Mouse (Mus musculus) ovary, postnatal 36 days (tissue): ENCODE measurements around the gene Cadm1.

Source experiments
- DNase-seq: peaks from one replicate; pipeline ENCODE4 v3.0.0; 2022; ENCODE audit warnings: low spot score, mixed read lengths

Gene Cadm1

GRCm38 (mm10) chr9:47529602-47530450 is at the start of gene Cadm1:
TSS of gene Cadm1 (plus strand) at chr9:47530173.
- peak; percentile 95 for DNase-seq

GRCm38 (mm10) chr9:47484506-47484905 is 45.5 kb upstream of the Cadm1 start:
- no peak for DNase-seq

GRCm38 (mm10) chr9:47485186-47485585 is 44.8 kb upstream of the Cadm1 start:
- no peak for DNase-seq

- DNase-seq = no peak
Measured at GRCm38 (mm10) chr9:47499761-47500160, 30.2 kb upstream of the Cadm1 start.

GRCm38 (mm10) chr9:47505956-47506355 is 24.0 kb upstream of the Cadm1 start:
- DNase-seq = no peak

GRCm38 (mm10) chr9:47506876-47507275 is 23.1 kb upstream of the Cadm1 start:
- DNase-seq = no peak

GRCm38 (mm10) chr9:47508109-47508508 is 21.9 kb upstream of the Cadm1 start:
- no peak for DNase-seq

GRCm38 (mm10) chr9:47512521-47512920 is 17.5 kb upstream of the Cadm1 start:
- no peak for DNase-seq

- no peak for DNase-seq
Measured at GRCm38 (mm10) chr9:47514318-47514717, 15.7 kb upstream of the Cadm1 start.

- DNase-seq = no peak
Measured at GRCm38 (mm10) chr9:47516238-47516637, 13.7 kb upstream of the Cadm1 start.

GRCm38 (mm10) chr9:47527290-47527689 is 2.7 kb upstream of the Cadm1 start:
- DNase-seq = no peak

- no peak for DNase-seq
Measured at GRCm38 (mm10) chr9:47527741-47528140, 2.2 kb upstream of the Cadm1 start.

- no peak for DNase-seq
Measured at GRCm38 (mm10) chr9:47529182-47529581, 791 bp upstream of the Cadm1 start.

- DNase-seq = no peak
Measured at GRCm38 (mm10) chr9:47530544-47530921, 560 bp downstream of the Cadm1 start.

GRCm38 (mm10) chr9:47530922-47531850 is 1.2 kb downstream of the Cadm1 start:
- peak; percentile 72 for DNase-seq

GRCm38 (mm10) chr9:47532215-47532865 is 2.4 kb downstream of the Cadm1 start:
- DNase-seq = no peak

- DNase-seq = no peak
Measured at GRCm38 (mm10) chr9:47533461-47533860, 3.5 kb downstream of the Cadm1 start.

- no peak for DNase-seq
Measured at GRCm38 (mm10) chr9:47534573-47535475, 4.9 kb downstream of the Cadm1 start.

GRCm38 (mm10) chr9:47545245-47545644 is 15.3 kb downstream of the Cadm1 start:
- no peak for DNase-seq

- DNase-seq = no peak
Measured at GRCm38 (mm10) chr9:47545667-47546066, 15.7 kb downstream of the Cadm1 start.

- DNase-seq = no peak
Measured at GRCm38 (mm10) chr9:47548402-47548801, 18.4 kb downstream of the Cadm1 start.
